Mouse (Mus musculus): ENCODE measurements around the gene Cdc14a. TPM values are rescaled to one million over a fixed set of nuclear protein-coding genes. Genes with fewer than 3 reads are reported as not detected.

Gene Cdc14a
- polyA plus RNA-seq, 1 experiment from 2014 or later = 8.3 TPM

- Histone ChIP-seq H3K27me3 (no peaks in the 10 kb centered on the region), H3K27ac (no peak overlapping the region), H3K4me1 (no peaks in the 10 kb centered on the region), H3K36me3 (no peaks in the 10 kb centered on the region), H3K4me2 (no peak overlapping the region), H3K9me3 (no peaks in the 10 kb centered on the region), H3K9ac (no peak overlapping the region), H3K4me3 (no peak overlapping the region)
- 63% methylated on average over 3 of the region's 3 CpGs for WGBS
- no peak for ATAC-seq (ENCODE audit: borderline replicate concordance, extremely low read depth, low FRiP score, low TSS enrichment)
Measured at GRCm38 (mm10) chr3:116436113-116436512, 12.3 kb upstream of the Cdc14a start.

- Histone ChIP-seq H3K9me3 (no peaks in the 10 kb centered on the region), H3K36me3 (no peaks in the 10 kb centered on the region), H3K27me3 (no peaks in the 10 kb centered on the region), H3K4me1 (no peaks in the 10 kb centered on the region), H3K4me3 (no peak overlapping the region), H3K9ac (no peak overlapping the region), H3K4me2 (no peak overlapping the region), H3K27ac (no peak overlapping the region)
- no peak for ATAC-seq (ENCODE audit: borderline replicate concordance, extremely low read depth, low FRiP score, low TSS enrichment)
- WGBS = 76% methylated on average over 3 of the region's 3 CpGs
Measured at GRCm38 (mm10) chr3:116434757-116435156, 10.9 kb upstream of the Cdc14a start.

GRCm38 (mm10) chr3:116425901-116426300, 2.1 kb upstream of the Cdc14a start:
- no peaks in the 10 kb centered on the region for H3K9me3 ChIP-seq
- peaks cover 18% of the 10 kb centered on the region for H3K4me1 ChIP-seq
- H3K4me3 ChIP-seq = no peak overlapping the region
- H3K36me3 ChIP-seq = no peaks in the 10 kb centered on the region
- no peak overlapping the region for H3K27ac ChIP-seq
- no peak overlapping the region for H3K9ac ChIP-seq
- WGBS = 95% methylated on average over 6 of the region's 6 CpGs
- no peaks in the 10 kb centered on the region for H3K27me3 ChIP-seq
- no peak for ATAC-seq (ENCODE audit: borderline replicate concordance, extremely low read depth, low FRiP score, low TSS enrichment)
- H3K4me2 ChIP-seq = no peak overlapping the region

- ATAC-seq (ENCODE audit: borderline replicate concordance, extremely low read depth, low FRiP score, low TSS enrichment) = peak; percentile 67
- 0% methylated on average over 11 of the region's 11 CpGs for WGBS
- H3K4me1 ChIP-seq = peaks cover 18% of the 10 kb centered on the region
- no peaks in the 10 kb centered on the region for H3K9me3 ChIP-seq
- peak overlapping the region; percentile 46 for H3K9ac ChIP-seq
- peak overlapping the region; percentile 93 for H3K27ac ChIP-seq
- H3K4me3 ChIP-seq = peak overlapping the region; percentile 91
- no peaks in the 10 kb centered on the region for H3K36me3 ChIP-seq
- no peaks in the 10 kb centered on the region for H3K27me3 ChIP-seq
- H3K4me2 ChIP-seq = peak overlapping the region; percentile 91
Measured at GRCm38 (mm10) chr3:116424973-116425284, 1.1 kb upstream of the Cdc14a start.

GRCm38 (mm10) chr3:116424160-116424972, 534 bp upstream of the Cdc14a start:
- ATAC-seq (ENCODE audit: borderline replicate concordance, extremely low read depth, low FRiP score, low TSS enrichment) = peak; percentile 1; the same call in 1 of the 2 replicates
- H3K4me3 ChIP-seq = peak overlapping the region; percentile 91
- H3K27me3 ChIP-seq = no peaks in the 10 kb centered on the region
- peaks cover 18% of the 10 kb centered on the region for H3K4me1 ChIP-seq
- H3K9ac ChIP-seq = peak overlapping the region; percentile 46
- under 1% methylated on average over 32 of the region's 32 CpGs for WGBS
- no peaks in the 10 kb centered on the region for H3K36me3 ChIP-seq
- no peaks in the 10 kb centered on the region for H3K9me3 ChIP-seq
- H3K4me2 ChIP-seq = peak overlapping the region; percentile 91
- peak overlapping the region; percentile 93 for H3K27ac ChIP-seq

- H3K4me1 ChIP-seq = peaks cover 18% of the 10 kb centered on the region
- peak overlapping the region; percentile 91 for H3K4me2 ChIP-seq
- H3K36me3 ChIP-seq = no peaks in the 10 kb centered on the region
- peak; percentile 4; the same call in 1 of the 2 replicates for ATAC-seq (ENCODE audit: borderline replicate concordance, extremely low read depth, low FRiP score, low TSS enrichment)
- H3K27ac ChIP-seq = peak overlapping the region; percentile 93
- peak overlapping the region; percentile 85 for H3K9ac ChIP-seq
- 0% methylated on average over 23 of the region's 23 CpGs for WGBS
- no peaks in the 10 kb centered on the region for H3K9me3 ChIP-seq
- H3K4me3 ChIP-seq = peak overlapping the region; percentile 91
- no peaks in the 10 kb centered on the region for H3K27me3 ChIP-seq
Measured at GRCm38 (mm10) chr3:116422795-116423352, 958 bp downstream of the Cdc14a start.

- Histone ChIP-seq H3K27ac (no peak overlapping the region), H3K9ac (peak overlapping the region; percentile 20; the same call in 1 of the 2 replicates), H3K4me2 (peak overlapping the region; percentile 91)
Measured at GRCm38 (mm10) chr3:116422074-116422473, 1.8 kb downstream of the Cdc14a start.

GRCm38 (mm10) chr3:116421121-116421520, 2.7 kb downstream of the Cdc14a start:
- H3K27ac ChIP-seq = no peak overlapping the region
- 36% methylated on average over 6 of the region's 6 CpGs for WGBS
- no peak for ATAC-seq (ENCODE audit: borderline replicate concordance, extremely low read depth, low FRiP score, low TSS enrichment)
- H3K4me3 ChIP-seq = no peak overlapping the region
- no peak overlapping the region for H3K4me2 ChIP-seq
- peaks cover 18% of the 10 kb centered on the region for H3K4me1 ChIP-seq
- peaks cover 8% of the 10 kb centered on the region for H3K36me3 ChIP-seq
- no peak overlapping the region for H3K9ac ChIP-seq
- no peaks in the 10 kb centered on the region for H3K9me3 ChIP-seq
- H3K27me3 ChIP-seq = no peaks in the 10 kb centered on the region

More at GRCm38 (mm10) chr3:116422074-116422473, 1.8 kb downstream of the Cdc14a start:
- Histone ChIP-seq H3K4me3 (peak overlapping the region; percentile 91), H3K27me3 (no peaks in the 10 kb centered on the region), H3K4me1 (peaks cover 18% of the 10 kb centered on the region), H3K36me3 (no peaks in the 10 kb centered on the region), H3K9me3 (no peaks in the 10 kb centered on the region)
- WGBS = 35% methylated on average over 8 of the region's 8 CpGs
- ATAC-seq (ENCODE audit: borderline replicate concordance, extremely low read depth, low FRiP score, low TSS enrichment) = no peak

GRCm38 (mm10) chr3:116419791-116420190, 4.0 kb downstream of the Cdc14a start:
- Histone ChIP-seq H3K9me3 (no peaks in the 10 kb centered on the region), H3K9ac (no peak overlapping the region), H3K27ac (no peak overlapping the region), H3K4me3 (no peak overlapping the region), H3K27me3 (no peaks in the 10 kb centered on the region), H3K36me3 (peaks cover 9% of the 10 kb centered on the region), H3K4me2 (no peak overlapping the region), H3K4me1 (peaks cover 18% of the 10 kb centered on the region)
- ATAC-seq (ENCODE audit: borderline replicate concordance, extremely low read depth, low FRiP score, low TSS enrichment) = no peak
- 78% methylated on average over 11 of the region's 11 CpGs for WGBS

- no peaks in the 10 kb centered on the region for H3K9me3 ChIP-seq
- H3K27me3 ChIP-seq = no peaks in the 10 kb centered on the region
- ATAC-seq (ENCODE audit: borderline replicate concordance, extremely low read depth, low FRiP score, low TSS enrichment) = peak; percentile 78
- no peak overlapping the region for H3K4me2 ChIP-seq
- 72% methylated on average over 3 of the region's 3 CpGs for WGBS
- H3K27ac ChIP-seq = peak overlapping the region; percentile 7; the same call in 1 of the 2 replicates
- H3K4me1 ChIP-seq = peaks cover 26% of the 10 kb centered on the region
- H3K36me3 ChIP-seq = peaks cover 9% of the 10 kb centered on the region
- H3K9ac ChIP-seq = no peak overlapping the region
- no peak overlapping the region for H3K4me3 ChIP-seq
Measured at GRCm38 (mm10) chr3:116414451-116414860, 9.4 kb downstream of the Cdc14a start.

GRCm38 (mm10) chr3:116412954-116413724, 10.7 kb downstream of the Cdc14a start:
- peaks cover 30% of the 10 kb centered on the region for H3K4me1 ChIP-seq
- H3K27me3 ChIP-seq = no peaks in the 10 kb centered on the region
- peaks cover 9% of the 10 kb centered on the region for H3K36me3 ChIP-seq
- no peak overlapping the region for H3K27ac ChIP-seq
- no peak overlapping the region for H3K4me3 ChIP-seq
- no peaks in the 10 kb centered on the region for H3K9me3 ChIP-seq
- 84% methylated on average over 4 of the region's 4 CpGs for WGBS
- no peak overlapping the region for H3K9ac ChIP-seq
- no peak for ATAC-seq (ENCODE audit: borderline replicate concordance, extremely low read depth, low FRiP score, low TSS enrichment)
- no peak overlapping the region for H3K4me2 ChIP-seq

GRCm38 (mm10) chr3:116410051-116410450, 13.8 kb downstream of the Cdc14a start:
- 29% methylated on average over 7 of the region's 7 CpGs for WGBS
- no peak overlapping the region for H3K4me3 ChIP-seq
- H3K27ac ChIP-seq = no peak overlapping the region
- H3K4me2 ChIP-seq = peak overlapping the region; percentile 8; the same call in 1 of the 2 replicates
- H3K9me3 ChIP-seq = no peaks in the 10 kb centered on the region
- ATAC-seq (ENCODE audit: borderline replicate concordance, extremely low read depth, low FRiP score, low TSS enrichment) = no peak
- H3K4me1 ChIP-seq = peaks cover 30% of the 10 kb centered on the region
- H3K36me3 ChIP-seq = no peaks in the 10 kb centered on the region
- H3K9ac ChIP-seq = no peak overlapping the region
- no peaks in the 10 kb centered on the region for H3K27me3 ChIP-seq

Measured in lung, embryonic 15.5 days (tissue).